Mouse (Mus musculus): ENCODE measurements at regions not wholly inside any gene's neighbourhood (a gene's known extent, or its start where the extent isn't known, plus 50 kb on each side); places are given as distances from the start of the nearest gene placed in this dataset.

GRCm38 (mm10) chr16:29725153-29725552 lies 146.0 kb downstream of the Opa1 start:
- ATAC-seq (ENCODE audit: insufficient number of reproducible peaks, insufficient read depth, low FRiP score, low read depth): no peak
- H3K9me3 ChIP-seq (ENCODE audit: control insufficient read depth, low read depth, low read length): no peaks in the 10 kb centered on the region
- no peak overlapping the region for H3K4me3 ChIP-seq (ENCODE audit: low read depth, low read length)
- WGBS: 77% methylated on average over 5 of the region's 5 CpGs
- no peak overlapping the region for H3K9ac ChIP-seq (replicated peaks; ENCODE audit: low read depth, low read length)
- no peaks in the 10 kb centered on the region for H3K27me3 ChIP-seq (ENCODE audit: control insufficient read depth, insufficient read depth, low read length)
- H3K4me1 ChIP-seq (ENCODE audit: control insufficient read depth, insufficient read depth, low read length): peaks cover 8% of the 10 kb centered on the region; the same call in 1 of the 2 replicates
- no peak overlapping the region for H3K27ac ChIP-seq (ENCODE audit: low read length)
- H3K4me2 ChIP-seq (replicated peaks; ENCODE audit: low read depth, low read length): no peak overlapping the region
- H3K36me3 ChIP-seq (ENCODE audit: control insufficient read depth, insufficient read depth, low read length): no peaks in the 10 kb centered on the region

- H3K27ac ChIP-seq (ENCODE audit: low read length): no peak overlapping the region
- H3K9ac ChIP-seq (replicated peaks; ENCODE audit: low read depth, low read length): no peak overlapping the region
- H3K4me1 ChIP-seq (ENCODE audit: control insufficient read depth, insufficient read depth, low read length): peaks cover 8% of the 10 kb centered on the region; the same call in 1 of the 2 replicates
- no peaks in the 10 kb centered on the region for H3K36me3 ChIP-seq (ENCODE audit: control insufficient read depth, insufficient read depth, low read length)
- H3K27me3 ChIP-seq (ENCODE audit: control insufficient read depth, insufficient read depth, low read length): no peaks in the 10 kb centered on the region
- no peak overlapping the region for H3K4me2 ChIP-seq (replicated peaks; ENCODE audit: low read depth, low read length)
- WGBS: 79% methylated on average over 4 of the region's 4 CpGs
- H3K9me3 ChIP-seq (ENCODE audit: control insufficient read depth, low read depth, low read length): no peaks in the 10 kb centered on the region
- ATAC-seq (ENCODE audit: insufficient number of reproducible peaks, insufficient read depth, low FRiP score, low read depth): no peak
- no peak overlapping the region for H3K4me3 ChIP-seq (ENCODE audit: low read depth, low read length)
Measured at GRCm38 (mm10) chr16:29725563-29725962, 146.4 kb downstream of the Opa1 start.

- Histone ChIP-seq H3K9me3 (ENCODE audit: control insufficient read depth, low read depth, low read length) (no peaks in the 10 kb centered on the region), H3K9ac (replicated peaks; ENCODE audit: low read depth, low read length) (no peak overlapping the region), H3K4me1 (ENCODE audit: control insufficient read depth, insufficient read depth, low read length) (peaks cover 8% of the 10 kb centered on the region; the same call in 1 of the 2 replicates), H3K4me3 (ENCODE audit: low read depth, low read length) (no peak overlapping the region), H3K27me3 (ENCODE audit: control insufficient read depth, insufficient read depth, low read length) (no peaks in the 10 kb centered on the region), H3K4me2 (replicated peaks; ENCODE audit: low read depth, low read length) (no peak overlapping the region), H3K36me3 (ENCODE audit: control insufficient read depth, insufficient read depth, low read length) (no peaks in the 10 kb centered on the region), H3K27ac (ENCODE audit: low read length) (no peak overlapping the region)
- WGBS: 84% methylated on average over 7 of the region's 7 CpGs
- ATAC-seq (ENCODE audit: insufficient number of reproducible peaks, insufficient read depth, low FRiP score, low read depth): no peak
Measured at GRCm38 (mm10) chr16:29727397-29727796, 148.3 kb downstream of the Opa1 start.

- Histone ChIP-seq H3K27ac (ENCODE audit: low read length) (no peak overlapping the region), H3K4me2 (replicated peaks; ENCODE audit: low read depth, low read length) (no peak overlapping the region), H3K4me1 (ENCODE audit: control insufficient read depth, insufficient read depth, low read length) (peaks cover 9% of the 10 kb centered on the region; the same call in 1 of the 2 replicates), H3K4me3 (ENCODE audit: low read depth, low read length) (no peak overlapping the region), H3K9me3 (ENCODE audit: control insufficient read depth, low read depth, low read length) (no peaks in the 10 kb centered on the region), H3K9ac (replicated peaks; ENCODE audit: low read depth, low read length) (no peak overlapping the region), H3K36me3 (ENCODE audit: control insufficient read depth, insufficient read depth, low read length) (no peaks in the 10 kb centered on the region), H3K27me3 (ENCODE audit: control insufficient read depth, insufficient read depth, low read length) (no peaks in the 10 kb centered on the region)
- peak; percentile 62; the same call in 1 of the 2 replicates for ATAC-seq (ENCODE audit: insufficient number of reproducible peaks, insufficient read depth, low FRiP score, low read depth)
- WGBS: 21% methylated on average over 10 of the region's 10 CpGs
Measured at GRCm38 (mm10) chr16:29728769-29729481, 149.8 kb downstream of the Opa1 start.

GRCm38 (mm10) chr16:29730010-29730409 lies 150.9 kb downstream of the Opa1 start:
- WGBS: 26% methylated on average over 5 of the region's 5 CpGs

GRCm38 (mm10) chr16:29732889-29733288 lies 153.8 kb downstream of the Opa1 start:
- Histone ChIP-seq H3K27ac (ENCODE audit: low read length) (no peak overlapping the region), H3K4me3 (ENCODE audit: low read depth, low read length) (no peak overlapping the region), H3K36me3 (ENCODE audit: control insufficient read depth, insufficient read depth, low read length) (no peaks in the 10 kb centered on the region), H3K4me2 (replicated peaks; ENCODE audit: low read depth, low read length) (no peak overlapping the region), H3K4me1 (ENCODE audit: control insufficient read depth, insufficient read depth, low read length) (peaks cover 17% of the 10 kb centered on the region; the same call in 1 of the 2 replicates), H3K9ac (replicated peaks; ENCODE audit: low read depth, low read length) (no peak overlapping the region), H3K9me3 (ENCODE audit: control insufficient read depth, low read depth, low read length) (no peaks in the 10 kb centered on the region), H3K27me3 (ENCODE audit: control insufficient read depth, insufficient read depth, low read length) (no peaks in the 10 kb centered on the region)
- ATAC-seq (ENCODE audit: insufficient number of reproducible peaks, insufficient read depth, low FRiP score, low read depth): no peak
- WGBS: 57% methylated on average over 1 of the region's 1 CpGs

More at GRCm38 (mm10) chr16:29730010-29730409, 150.9 kb downstream of the Opa1 start:
- no peaks in the 10 kb centered on the region for H3K36me3 ChIP-seq (ENCODE audit: control insufficient read depth, insufficient read depth, low read length)
- no peaks in the 10 kb centered on the region for H3K27me3 ChIP-seq (ENCODE audit: control insufficient read depth, insufficient read depth, low read length)
- no peaks in the 10 kb centered on the region for H3K9me3 ChIP-seq (ENCODE audit: control insufficient read depth, low read depth, low read length)
- H3K4me2 ChIP-seq (replicated peaks; ENCODE audit: low read depth, low read length): no peak overlapping the region
- H3K9ac ChIP-seq (replicated peaks; ENCODE audit: low read depth, low read length): no peak overlapping the region
- H3K4me3 ChIP-seq (ENCODE audit: low read depth, low read length): no peak overlapping the region
- H3K27ac ChIP-seq (ENCODE audit: low read length): no peak overlapping the region
- H3K4me1 ChIP-seq (ENCODE audit: control insufficient read depth, insufficient read depth, low read length): peaks cover 13% of the 10 kb centered on the region; the same call in 1 of the 2 replicates
- ATAC-seq (ENCODE audit: insufficient number of reproducible peaks, insufficient read depth, low FRiP score, low read depth): no peak

- no peak for ATAC-seq (ENCODE audit: insufficient number of reproducible peaks, insufficient read depth, low FRiP score, low read depth)
- no peaks in the 10 kb centered on the region for H3K9me3 ChIP-seq (ENCODE audit: control insufficient read depth, low read depth, low read length)
- no peaks in the 10 kb centered on the region for H3K27me3 ChIP-seq (ENCODE audit: control insufficient read depth, insufficient read depth, low read length)
- H3K9ac ChIP-seq (replicated peaks; ENCODE audit: low read depth, low read length): no peak overlapping the region
- H3K27ac ChIP-seq (ENCODE audit: low read length): 0 out of 2 replicates have a peak overlapping the region, but pooled peaks have one; percentile 15
- 74% methylated on average over 10 of the region's 10 CpGs for WGBS
- H3K4me2 ChIP-seq (replicated peaks; ENCODE audit: low read depth, low read length): no peak overlapping the region
- H3K36me3 ChIP-seq (ENCODE audit: control insufficient read depth, insufficient read depth, low read length): no peaks in the 10 kb centered on the region
- peaks cover 12% of the 10 kb centered on the region; the same call in 1 of the 2 replicates for H3K4me1 ChIP-seq (ENCODE audit: control insufficient read depth, insufficient read depth, low read length)
- no peak overlapping the region for H3K4me3 ChIP-seq (ENCODE audit: low read depth, low read length)
Measured at GRCm38 (mm10) chr16:29733847-29734246, 154.7 kb downstream of the Opa1 start.

GRCm38 (mm10) chr16:29734324-29734723 lies 155.2 kb downstream of the Opa1 start:
- Histone ChIP-seq H3K27ac (ENCODE audit: low read length) (peak overlapping the region; percentile 74), H3K4me3 (ENCODE audit: low read depth, low read length) (no peak overlapping the region), H3K27me3 (ENCODE audit: control insufficient read depth, insufficient read depth, low read length) (no peaks in the 10 kb centered on the region), H3K4me1 (ENCODE audit: control insufficient read depth, insufficient read depth, low read length) (peaks cover 8% of the 10 kb centered on the region; the same call in 1 of the 2 replicates), H3K4me2 (replicated peaks; ENCODE audit: low read depth, low read length) (no peak overlapping the region), H3K9ac (replicated peaks; ENCODE audit: low read depth, low read length) (no peak overlapping the region), H3K9me3 (ENCODE audit: control insufficient read depth, low read depth, low read length) (no peaks in the 10 kb centered on the region), H3K36me3 (ENCODE audit: control insufficient read depth, insufficient read depth, low read length) (no peaks in the 10 kb centered on the region)
- WGBS: 12% methylated on average over 1 of the region's 1 CpGs
- ATAC-seq (ENCODE audit: insufficient number of reproducible peaks, insufficient read depth, low FRiP score, low read depth): peak; percentile 65

Data from stomach, embryonic 14.5 days (tissue).